Comparison of ENCODE assay signal across 20 mouse cellular contexts in the genomic region with DNA sequence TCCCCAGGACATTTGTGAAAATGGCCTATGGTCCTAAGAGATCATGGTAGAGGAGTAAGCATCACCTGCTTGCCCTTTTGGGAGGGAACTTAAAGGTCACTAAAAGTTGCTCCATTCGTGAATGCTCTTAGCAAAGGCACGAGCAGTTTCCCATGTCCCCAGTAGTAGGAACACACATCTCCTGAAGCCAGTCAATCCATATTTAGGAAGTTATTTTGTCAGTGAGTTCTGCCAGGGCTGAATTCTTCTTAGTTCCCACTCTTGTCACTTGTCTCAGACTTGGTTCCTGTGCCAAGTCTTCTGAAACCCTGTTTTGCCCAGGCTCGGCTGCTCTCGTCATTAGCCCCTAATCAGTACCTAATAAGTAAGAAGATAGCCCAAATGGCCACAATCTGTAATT. TPM values are rescaled to one million over a fixed set of nuclear protein-coding genes. Genes with fewer than 3 reads are reported as not detected.
DNase-seq lines count a peak whose midpoint lies in the region; ATAC-seq and TF ChIP-seq lines count a peak whose summit lies in the region.
"Had no signal": no experiment of that assay in that cellular context is flagged by ENCODE, and none has a peak within 500 bp of the region (broad histone marks: within the 10 kb centered on the region; RNA-seq: fewer than 3 reads in every experiment).

No protein-coding gene starts in this region.

- no peak for TF ChIP-seq CTCF in liver, postnatal 0 days (IDR thresholded peaks at IDR 0.05; ENCODE audit: low read depth)
- TF ChIP-seq CTCF in stomach, postnatal 0 days (IDR thresholded peaks at IDR 0.05; ENCODE audit: low read depth), result no peak

- H3K27ac ChIP-seq in heart, embryonic 11.5 days (ENCODE audit: low read depth, low read length), result no peak overlapping the region
- peak overlapping the region; percentile 70 for H3K27ac ChIP-seq in heart, embryonic 16.5 days (ENCODE audit: low read length)
- no peak overlapping the region for H3K27ac ChIP-seq in heart, embryonic 12.5 days (ENCODE audit: poor library complexity, severe bottlenecking)
- peak overlapping the region; percentile 84 for H3K27ac ChIP-seq in liver, postnatal 0 days (ENCODE audit: low read depth)
- H3K27ac ChIP-seq in liver, embryonic 11.5 days (ENCODE audit: low read depth, low read length), result no peak overlapping the region
- H3K27ac ChIP-seq in stomach, postnatal 0 days (replicated peaks), result peak overlapping the region; percentile 56; the same call in 1 of the 2 replicates
- H3K27ac ChIP-seq: embryonic facial prominence, embryonic 13.5 days; forebrain, embryonic 12.5 days; hindbrain, embryonic 12.5 days had no signal

- H3K4me2 ChIP-seq in heart, embryonic 11.5 days, result no peak overlapping the region
- H3K4me2 ChIP-seq in heart, embryonic 16.5 days (ENCODE audit: low read depth, low read length), result no peak overlapping the region
- no peak overlapping the region for H3K4me2 ChIP-seq in heart, embryonic 12.5 days
- no peak overlapping the region for H3K4me2 ChIP-seq in liver, postnatal 0 days (ENCODE audit: low read depth, low read length)
- no peak overlapping the region for H3K4me2 ChIP-seq in liver, embryonic 11.5 days
- no peak overlapping the region for H3K4me2 ChIP-seq in stomach, postnatal 0 days (replicated peaks; ENCODE audit: low read depth)
- H3K4me2 ChIP-seq: embryonic facial prominence, embryonic 13.5 days; forebrain, embryonic 12.5 days; hindbrain, embryonic 12.5 days had no signal

- no peaks in the 10 kb centered on the region for H3K27me3 ChIP-seq in heart, embryonic 11.5 days (ENCODE audit: control insufficient read depth, insufficient read depth, low read length)
- no peaks in the 10 kb centered on the region for H3K27me3 ChIP-seq in heart, embryonic 16.5 days (ENCODE audit: control insufficient read depth, insufficient read depth, low read length)
- H3K27me3 ChIP-seq in heart, embryonic 12.5 days (replicated peaks), result no peaks in the 10 kb centered on the region
- H3K27me3 ChIP-seq in liver, postnatal 0 days (ENCODE audit: insufficient read depth, low read length), result no peaks in the 10 kb centered on the region
- H3K27me3 ChIP-seq in liver, embryonic 11.5 days (replicated peaks; ENCODE audit: control insufficient read depth, insufficient read depth, low read length), result no peaks in the 10 kb centered on the region
- H3K27me3 ChIP-seq in stomach, postnatal 0 days (ENCODE audit: control insufficient read depth, insufficient read depth, low read length), result no peaks in the 10 kb centered on the region
- H3K27me3 ChIP-seq: embryonic facial prominence, embryonic 13.5 days; forebrain, embryonic 12.5 days; hindbrain, embryonic 12.5 days had no signal

- no peaks in the 10 kb centered on the region for H3K9me3 ChIP-seq in heart, embryonic 11.5 days (replicated peaks; ENCODE audit: control insufficient read depth, low read length)
- H3K9me3 ChIP-seq in heart, embryonic 16.5 days (replicated peaks; ENCODE audit: control insufficient read depth, low read length), result no peaks in the 10 kb centered on the region
- no peaks in the 10 kb centered on the region for H3K9me3 ChIP-seq in heart, embryonic 12.5 days (replicated peaks)
- H3K9me3 ChIP-seq in liver, postnatal 0 days (ENCODE audit: low read length), result no peaks in the 10 kb centered on the region
- no peaks in the 10 kb centered on the region for H3K9me3 ChIP-seq in liver, embryonic 11.5 days (ENCODE audit: control insufficient read depth, low read length)
- H3K9me3 ChIP-seq in stomach, postnatal 0 days (ENCODE audit: control insufficient read depth, low read length), result no peaks in the 10 kb centered on the region
- H3K9me3 ChIP-seq: embryonic facial prominence, embryonic 13.5 days; forebrain, embryonic 12.5 days; hindbrain, embryonic 12.5 days had no signal

- no peak for ATAC-seq in heart, embryonic 11.5 days (replicated peaks; ENCODE audit: insufficient number of reproducible peaks, low FRiP score, low TSS enrichment)
- ATAC-seq in heart, embryonic 16.5 days (replicated peaks; ENCODE audit: extremely low read depth, insufficient read depth, low FRiP score), result peak; percentile 37; the same call in 1 of the 2 replicates
- ATAC-seq in heart, embryonic 12.5 days (ENCODE audit: insufficient number of reproducible peaks, low FRiP score), result no peak
- no peak for ATAC-seq in liver, postnatal 0 days
- ATAC-seq in liver, embryonic 11.5 days (replicated peaks; ENCODE audit: low FRiP score), result no peak
- ATAC-seq in stomach, postnatal 0 days (ENCODE audit: low FRiP score, low TSS enrichment), result no peak
- ATAC-seq: forebrain, embryonic 16.5 days; hindbrain, embryonic 16.5 days; inflammation-experienced regulatory T-cells, adult 6 months; intestine, postnatal 0 days had no signal

- peak; percentile 92 for DNase-seq in heart, adult 11 months
- no peak for DNase-seq in liver, postnatal 0 days
- DNase-seq in liver, embryonic 11.5 days (ENCODE audit: low spot score), result no peak
- DNase-seq in stomach, postnatal 0 days (ENCODE audit: low spot score), result no peak
- DNase-seq: adrenal gland, postnatal 10 days; cerebellum, adult 18-20 months; cerebellum, adult 9-11 months; cerebellum, postnatal 36 days; gastrocnemius, postnatal 25 days; heart, postnatal 14 days had no signal

- H3K36me3 ChIP-seq in heart, embryonic 11.5 days (ENCODE audit: control insufficient read depth, insufficient read depth, low read length), result no peaks in the 10 kb centered on the region
- no peaks in the 10 kb centered on the region for H3K36me3 ChIP-seq in heart, embryonic 16.5 days (ENCODE audit: control insufficient read depth, insufficient read depth)
- H3K36me3 ChIP-seq in heart, embryonic 12.5 days, result no peaks in the 10 kb centered on the region
- H3K36me3 ChIP-seq in liver, postnatal 0 days (replicated peaks; ENCODE audit: insufficient read depth, low read length), result no peaks in the 10 kb centered on the region
- no peaks in the 10 kb centered on the region for H3K36me3 ChIP-seq in liver, embryonic 11.5 days (ENCODE audit: control insufficient read depth, insufficient read depth, low read length)
- H3K36me3 ChIP-seq in stomach, postnatal 0 days (ENCODE audit: control insufficient read depth, insufficient read depth, low read length), result no peaks in the 10 kb centered on the region
- H3K36me3 ChIP-seq: embryonic facial prominence, embryonic 13.5 days; forebrain, embryonic 12.5 days; hindbrain, embryonic 12.5 days had no signal

- no peak overlapping the region for H3K9ac ChIP-seq in heart, embryonic 11.5 days (ENCODE audit: low read depth, low read length)
- no peak overlapping the region; the same call in 1 of the 2 replicates for H3K9ac ChIP-seq in heart, embryonic 16.5 days (ENCODE audit: low read length)
- no peak overlapping the region for H3K9ac ChIP-seq in heart, embryonic 12.5 days
- no peak overlapping the region for H3K9ac ChIP-seq in liver, postnatal 0 days (replicated peaks)
- H3K9ac ChIP-seq in liver, embryonic 11.5 days (ENCODE audit: low read depth, low read length), result no peak overlapping the region
- H3K9ac ChIP-seq in stomach, postnatal 0 days (ENCODE audit: low read length), result no peak overlapping the region
- H3K9ac ChIP-seq: embryonic facial prominence, embryonic 13.5 days; forebrain, embryonic 12.5 days; hindbrain, embryonic 12.5 days had no signal

- H3K4me1 ChIP-seq in heart, embryonic 11.5 days (ENCODE audit: control insufficient read depth, insufficient read depth, low read length), result no peaks in the 10 kb centered on the region; the same call in 1 of the 2 replicates
- peaks cover 18% of the 10 kb centered on the region for H3K4me1 ChIP-seq in heart, embryonic 16.5 days (ENCODE audit: control insufficient read depth, insufficient read depth, low read length)
- H3K4me1 ChIP-seq in heart, embryonic 12.5 days (replicated peaks), result peaks cover 17% of the 10 kb centered on the region
- peaks cover 27% of the 10 kb centered on the region for H3K4me1 ChIP-seq in liver, postnatal 0 days (ENCODE audit: insufficient read depth)
- peaks cover 20% of the 10 kb centered on the region for H3K4me1 ChIP-seq in liver, embryonic 11.5 days (replicated peaks; ENCODE audit: control insufficient read depth, insufficient read depth, low read length)
- H3K4me1 ChIP-seq in stomach, postnatal 0 days (replicated peaks; ENCODE audit: control insufficient read depth, insufficient read depth), result no peaks in the 10 kb centered on the region
- H3K4me1 ChIP-seq: forebrain, embryonic 12.5 days had no signal

- TF ChIP-seq EP300 in liver, postnatal 0 days (IDR thresholded peaks at IDR 0.05; ENCODE audit: low read depth), result no peak
- TF ChIP-seq EP300 in stomach, postnatal 0 days (optimal IDR thresholded peaks at IDR 0.05), result no peak

- WGBS in heart, embryonic 11.5 days (ENCODE audit: insufficient replicate concordance), result 80% methylated on average over 4 of the region's 4 CpGs
- WGBS in heart, embryonic 16.5 days, result 45% methylated on average over 4 of the region's 4 CpGs
- WGBS in heart, embryonic 12.5 days, result 65% methylated on average over 4 of the region's 4 CpGs
- WGBS in liver, postnatal 0 days (ENCODE audit: insufficient replicate concordance), result 64% methylated on average over 4 of the region's 4 CpGs
- whole genome bisulfite sequencing in liver, embryonic 11.5 days, result 79% methylated on average over 4 of the region's 4 CpGs
- 67% methylated on average over 4 of the region's 4 CpGs for WGBS in stomach, postnatal 0 days

- no peak overlapping the region for H3K4me3 ChIP-seq in heart, embryonic 11.5 days (ENCODE audit: low read depth, low read length)
- H3K4me3 ChIP-seq in heart, embryonic 16.5 days (ENCODE audit: low read length), result no peak overlapping the region
- no peak overlapping the region for H3K4me3 ChIP-seq in heart, embryonic 12.5 days
- no peak overlapping the region for H3K4me3 ChIP-seq in liver, postnatal 0 days (ENCODE audit: low read depth, low read length)
- no peak overlapping the region for H3K4me3 ChIP-seq in liver, embryonic 11.5 days (ENCODE audit: low read depth, low read length)
- H3K4me3 ChIP-seq in stomach, postnatal 0 days (ENCODE audit: low read depth, low read length), result no peak overlapping the region
- H3K4me3 ChIP-seq: embryonic facial prominence, embryonic 13.5 days; forebrain, embryonic 12.5 days; hindbrain, embryonic 12.5 days had no signal

RNA-seq across cellular contexts. Expression of gene Fam129a, which starts 23.9 kb away (rescaled TPM):
- polyA plus RNA-seq in heart, embryonic 11.5 days (2014; fragmentation: Nextera tagmentation; extraction: Ambion mirVana), result 2.3 and 3.1 TPM in 2 replicates
- polyA plus RNA-seq in heart, embryonic 16.5 days (2015; fragmentation: Nextera tagmentation; extraction: Ambion mirVana), result 11.9 and 13.7 TPM in 2 replicates
- polyA plus RNA-seq in heart, embryonic 12.5 days (2016; fragmentation: Nextera tagmentation; extraction: Ambion mirVana), result 4.3 and 4.4 TPM in 2 replicates
- 8.3 and 11.5 TPM in 2 replicates for polyA plus RNA-seq in liver, postnatal 0 days (2015; fragmentation: Nextera tagmentation; extraction: Ambion mirVana)
- 2.1 and 3.0 TPM in 2 replicates for polyA plus RNA-seq in liver, embryonic 11.5 days (2014; fragmentation: Nextera tagmentation; extraction: Ambion mirVana)
- polyA plus RNA-seq in stomach, postnatal 0 days (2015; fragmentation: Nextera tagmentation; extraction: Ambion mirVana), result 17.7 and 23.5 TPM in 2 replicates

Comparison
In these comparisons a context has a peak if more than half of its experiments do, and no peak if none do; other contexts are left out.
1. H3K27ac ChIP-seq: peak in heart, embryonic 16.5 days (single experiment), liver, postnatal 0 days (single experiment) and stomach, postnatal 0 days (single experiment); none in heart, embryonic 11.5 days (single experiment), heart, embryonic 12.5 days (single experiment) and liver, embryonic 11.5 days (single experiment).